Mouse (Mus musculus): ENCODE data around the gene 4930562C15Rik. TPM values are rescaled to one million over a fixed set of nuclear protein-coding genes. Genes with fewer than 3 reads are reported as not detected.

The 4930562C15Rik gene
- total RNA-seq, 1 experiment = 0.09 TPM

GRCm38 (mm10) chr16:4909745-4910144, 74.5 kb downstream of the 4930562C15Rik start:
- Histone ChIP-seq H3K9me3 (ENCODE audit: control insufficient read depth, insufficient read depth, low read depth, low read length) (no peaks in the 10 kb centered on the region), H3K36me3 (ENCODE audit: control insufficient read depth, insufficient read depth, low read length, poor library complexity, severe bottlenecking) (peaks cover 12% of the 10 kb centered on the region; the same call in 1 of the 2 replicates), H3K9ac (ENCODE audit: insufficient read depth, low read depth, low read length, poor library complexity, severe bottlenecking) (no peak overlapping the region), H3K4me3 (ENCODE audit: insufficient read depth in 1 of 2, low read depth in 1 of 2, low read length in 2 of 2, poor library complexity in 1 of 2, severe bottlenecking in 1 of 2) (no peak overlapping the region), H3K27ac (ENCODE audit: insufficient read depth, low read depth, low read length, poor library complexity, severe bottlenecking) (no peak overlapping the region), H3K4me1 (ENCODE audit: control insufficient read depth in 2 of 2, insufficient read depth in 2 of 2, low read length in 2 of 2, poor library complexity in 1 of 2) (peaks cover 7 to 8% of the 10 kb centered on the region in 2 experiments; a peak in 3 of 4 replicates)
- no peak for DNase-seq (ENCODE audit: low read depth, low spot score)
- in situ Hi-C loops (cut with MboI; ENCODE audit: low sequenced_read_pairs in 2 of 2, unreplicated experiment in 2 of 2) = no loop called here
- TF ChIP-seq MAFK (IDR thresholded peaks at IDR 0.05; ENCODE audit: insufficient read depth, low read depth, low read length) (no peak), CHD2 (IDR thresholded peaks at IDR 0.05; ENCODE audit: low read depth, low read length) (no peak), ZC3H11A (IDR thresholded peaks at IDR 0.05; ENCODE audit: borderline replicate concordance, low read depth, low read length) (no peak)

GRCm38 (mm10) chr16:4910758-4911157, 75.5 kb downstream of the 4930562C15Rik start:
- Histone ChIP-seq H3K27ac (ENCODE audit: insufficient read depth, low read depth, low read length, poor library complexity, severe bottlenecking) (no peak overlapping the region), H3K4me1 (ENCODE audit: control insufficient read depth in 2 of 2, insufficient read depth in 2 of 2, low read length in 2 of 2, poor library complexity in 1 of 2) (peaks cover 7 to 8% of the 10 kb centered on the region in 2 experiments; a peak in 3 of 4 replicates), H3K36me3 (ENCODE audit: control insufficient read depth, insufficient read depth, low read length, poor library complexity, severe bottlenecking) (peaks cover 14% of the 10 kb centered on the region; the same call in 1 of the 2 replicates), H3K9ac (ENCODE audit: insufficient read depth, low read depth, low read length, poor library complexity, severe bottlenecking) (no peak overlapping the region), H3K9me3 (ENCODE audit: control insufficient read depth, insufficient read depth, low read depth, low read length) (no peaks in the 10 kb centered on the region), H3K4me3 (ENCODE audit: insufficient read depth in 1 of 2, low read depth in 1 of 2, low read length in 2 of 2, poor library complexity in 1 of 2, severe bottlenecking in 1 of 2) (no peak overlapping the region)
- DNase-seq (ENCODE audit: low read depth, low spot score) = no peak
- in situ Hi-C loops (cut with MboI; ENCODE audit: low sequenced_read_pairs in 2 of 2, unreplicated experiment in 2 of 2) = no loop called here
- TF ChIP-seq ZC3H11A (IDR thresholded peaks at IDR 0.05; ENCODE audit: borderline replicate concordance, low read depth, low read length) (no peak), CHD2 (IDR thresholded peaks at IDR 0.05; ENCODE audit: low read depth, low read length) (no peak), HCFC1 (IDR thresholded peaks at IDR 0.05; ENCODE audit: borderline replicate concordance, insufficient read depth, low read length) (no peak), MAFK (IDR thresholded peaks at IDR 0.05; ENCODE audit: insufficient read depth, low read depth, low read length) (no peak), ZNF384 (IDR thresholded peaks at IDR 0.05; ENCODE audit: low read depth, low read length) (no peak)

GRCm38 (mm10) chr16:4912074-4912648, 76.9 kb downstream of the 4930562C15Rik start:
- Histone ChIP-seq H3K4me3 (ENCODE audit: insufficient read depth in 1 of 2, low read depth in 1 of 2, low read length in 2 of 2, poor library complexity in 1 of 2, severe bottlenecking in 1 of 2) (no peak overlapping the region), H3K9me3 (ENCODE audit: control insufficient read depth, insufficient read depth, low read depth, low read length) (no peaks in the 10 kb centered on the region), H3K4me1 (ENCODE audit: control insufficient read depth in 2 of 2, insufficient read depth in 2 of 2, low read length in 2 of 2, poor library complexity in 1 of 2) (peaks cover 7 to 14% of the 10 kb centered on the region in 2 experiments; a peak in 3 of 4 replicates), H3K9ac (ENCODE audit: insufficient read depth, low read depth, low read length, poor library complexity, severe bottlenecking) (no peak overlapping the region), H3K36me3 (ENCODE audit: control insufficient read depth, insufficient read depth, low read length, poor library complexity, severe bottlenecking) (peaks cover 19% of the 10 kb centered on the region; the same call in 1 of the 2 replicates), H3K27ac (ENCODE audit: insufficient read depth, low read depth, low read length, poor library complexity, severe bottlenecking) (no peak overlapping the region)
- no peak for DNase-seq (ENCODE audit: low read depth, low spot score)
- in situ Hi-C loops (cut with MboI; ENCODE audit: low sequenced_read_pairs in 2 of 2, unreplicated experiment in 2 of 2) = no loop called here
- TF ChIP-seq CHD2 (IDR thresholded peaks at IDR 0.05; ENCODE audit: low read depth, low read length) (no peak), HCFC1 (IDR thresholded peaks at IDR 0.05; ENCODE audit: borderline replicate concordance, insufficient read depth, low read length) (no peak), ZNF384 (IDR thresholded peaks at IDR 0.05; ENCODE audit: low read depth, low read length) (no peak), MAFK (IDR thresholded peaks at IDR 0.05; ENCODE audit: insufficient read depth, low read depth, low read length) (no peak), ZC3H11A (IDR thresholded peaks at IDR 0.05; ENCODE audit: borderline replicate concordance, low read depth, low read length) (no peak)

GRCm38 (mm10) chr16:4912907-4913782, 77.9 kb downstream of the 4930562C15Rik start:
- no peak overlapping the region for H3K27ac ChIP-seq (ENCODE audit: insufficient read depth, low read depth, low read length, poor library complexity, severe bottlenecking)
- H3K9ac ChIP-seq (ENCODE audit: insufficient read depth, low read depth, low read length, poor library complexity, severe bottlenecking) = no peak overlapping the region
- H3K4me1 ChIP-seq (ENCODE audit: control insufficient read depth in 2 of 2, insufficient read depth in 2 of 2, low read length in 2 of 2, poor library complexity in 1 of 2) = peaks cover 1 to 14% of the 10 kb centered on the region in 2 experiments; a peak in 2 of 4 replicates
- no peak for DNase-seq (ENCODE audit: low read depth, low spot score)
- TF ChIP-seq MAFK (IDR thresholded peaks at IDR 0.05; ENCODE audit: insufficient read depth, low read depth, low read length) (no peak), CHD2 (IDR thresholded peaks at IDR 0.05; ENCODE audit: low read depth, low read length) (no peak)
- H3K4me3 ChIP-seq (ENCODE audit: insufficient read depth in 1 of 2, low read depth in 1 of 2, low read length in 2 of 2, poor library complexity in 1 of 2, severe bottlenecking in 1 of 2) = no peak overlapping the region
- peaks cover 19% of the 10 kb centered on the region; the same call in 1 of the 2 replicates for H3K36me3 ChIP-seq (ENCODE audit: control insufficient read depth, insufficient read depth, low read length, poor library complexity, severe bottlenecking)
- in situ Hi-C loops (cut with MboI; ENCODE audit: low sequenced_read_pairs in 2 of 2, unreplicated experiment in 2 of 2) = no loop called here
- H3K9me3 ChIP-seq (ENCODE audit: control insufficient read depth, insufficient read depth, low read depth, low read length) = no peaks in the 10 kb centered on the region

Measured in ES-E14 (cell line).